Mouse (Mus musculus) right cerebral cortex, adult 18-20 months (tissue): ENCODE data around the gene Nrgn.
A peak's percentile ranks its signal among the peaks of the same experiment; 100 is the strongest.

ENCODE experiments used
- DNase-seq: peaks from one replicate; pipeline ENCODE4 v3.0.0; 2022; ENCODE audit warnings: mixed read lengths

The Nrgn gene

DNA sequence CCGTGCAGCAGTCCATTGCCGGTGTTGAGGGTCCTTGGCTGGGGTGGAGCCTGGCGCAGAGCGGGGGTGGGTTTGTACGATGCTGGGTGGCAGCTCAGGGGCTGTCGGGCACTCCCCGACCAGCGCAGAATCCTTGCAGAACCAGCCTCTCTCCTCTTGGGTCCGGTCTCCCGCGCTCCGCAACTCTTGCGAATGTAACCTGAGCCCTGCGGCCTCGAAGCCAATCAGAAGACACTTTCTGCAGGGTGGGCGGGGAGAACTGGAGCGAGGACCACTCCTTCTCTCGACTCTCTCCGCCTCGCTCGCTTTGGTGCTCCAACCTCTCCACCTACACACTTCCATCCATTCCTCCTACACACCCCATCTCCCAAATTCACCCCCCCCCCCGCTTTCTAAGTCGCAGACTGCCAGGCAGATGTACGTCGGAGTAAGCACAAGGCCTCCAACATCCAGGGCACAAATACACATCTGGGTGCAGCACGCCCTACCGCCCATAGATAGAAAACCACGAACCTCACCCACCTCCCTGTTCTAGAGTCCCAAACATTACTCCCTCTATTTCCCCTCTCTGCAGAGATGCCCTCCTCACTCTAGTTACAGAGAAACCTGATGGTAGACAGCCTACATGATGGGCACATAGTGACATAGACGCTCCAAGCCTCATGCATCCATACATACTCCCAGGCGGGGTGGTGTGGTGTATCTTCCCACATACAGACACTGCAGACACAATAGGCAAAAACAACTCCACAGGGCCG, at the start of gene Nrgn:
Gene Nrgn (minus strand): TSS at position 369 of the 758 bp plus-strand sequence.
- DNase-seq, result peak; percentile 95

DNA sequence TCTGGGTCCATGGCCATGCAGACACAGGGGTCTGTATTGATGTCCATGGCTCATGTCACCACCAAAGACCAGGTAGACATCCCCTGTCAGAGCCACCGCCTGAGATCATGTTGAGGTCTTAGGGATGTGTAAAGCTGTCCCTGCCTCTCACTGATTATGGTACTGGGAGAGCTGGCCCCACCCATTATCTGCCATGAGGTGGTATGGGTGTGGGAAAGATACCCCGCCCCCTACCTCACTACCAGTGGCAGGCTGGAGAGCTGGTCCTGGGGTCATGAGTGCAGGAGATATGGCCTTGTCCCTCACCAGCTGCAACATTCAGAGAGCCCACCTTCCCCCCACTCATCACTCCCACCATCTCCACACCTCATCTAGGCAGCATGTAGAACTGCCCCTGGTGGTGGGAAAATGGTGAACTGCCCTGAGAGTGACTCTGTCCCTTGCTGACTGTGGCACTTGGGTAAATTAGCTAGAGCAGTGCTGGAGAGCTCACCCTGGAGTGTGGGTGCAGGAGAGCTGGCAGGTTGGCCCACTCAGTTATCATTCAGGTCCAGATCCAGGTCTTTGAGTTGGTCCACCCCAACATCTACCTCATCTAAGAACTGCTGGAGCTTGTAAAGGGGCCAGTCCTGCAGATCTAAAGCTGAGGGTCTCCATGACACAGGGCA, 48.0 kb upstream of the Nrgn start:
- DNase-seq, result no peak

DNA sequence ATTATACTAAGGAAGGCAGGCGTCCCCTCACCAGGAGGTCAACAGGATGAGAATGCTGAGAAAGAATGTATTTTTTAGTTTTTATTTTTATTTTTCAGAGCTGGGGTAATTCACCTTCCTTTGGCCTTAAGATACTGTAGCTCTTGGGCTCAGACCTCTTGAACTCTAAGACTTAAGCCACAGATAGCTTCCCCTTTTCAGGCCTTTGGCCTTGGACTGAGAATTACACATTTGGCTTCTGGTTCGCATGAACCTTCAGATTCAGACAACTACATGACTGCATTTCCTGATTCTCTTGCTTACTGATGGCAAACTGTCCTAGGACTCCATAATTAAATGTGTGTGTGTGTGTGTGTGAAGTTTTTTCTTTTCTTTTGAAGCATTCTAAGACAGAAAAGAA, 45.9 kb upstream of the Nrgn start:
- no peak for DNase-seq

DNA sequence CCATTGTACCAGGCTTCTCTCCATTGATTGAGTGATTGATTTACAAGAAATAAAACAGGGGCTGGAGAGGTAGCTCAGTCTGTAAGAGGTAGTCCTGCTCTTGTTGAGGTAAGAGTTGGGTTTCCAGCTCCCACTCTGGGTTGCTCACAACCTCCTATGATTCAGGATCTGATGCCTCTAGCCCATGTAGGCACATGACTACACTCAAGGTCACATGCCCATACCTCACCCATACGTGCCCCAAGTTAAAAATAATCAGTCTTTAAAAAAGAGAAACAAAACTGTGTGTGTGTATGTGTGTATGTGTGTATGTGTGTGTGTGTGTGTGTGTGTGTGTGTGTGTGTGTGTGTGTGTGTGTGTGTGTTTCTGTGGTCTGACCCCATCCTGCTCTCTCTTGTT, 42.9 kb upstream of the Nrgn start:
- no peak for DNase-seq

DNA sequence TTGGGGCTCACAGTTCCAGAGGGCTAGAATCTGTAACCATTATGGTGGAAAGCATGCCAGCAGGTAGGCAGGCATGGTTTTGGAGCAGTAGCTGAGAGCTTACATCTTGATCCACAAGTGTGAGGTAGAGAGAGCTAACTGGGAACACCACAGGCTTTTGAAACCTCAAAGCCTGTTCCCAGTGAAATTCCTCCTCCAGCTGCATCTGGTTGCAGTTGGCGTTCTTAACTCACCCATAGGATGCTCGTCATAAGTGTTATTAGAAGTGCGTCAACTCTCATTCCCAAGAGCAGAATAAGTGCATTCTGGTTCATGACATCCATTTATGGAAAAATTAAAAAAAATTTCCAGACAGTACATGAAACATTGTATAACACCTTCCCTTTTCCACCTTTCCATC, 41.0 kb upstream of the Nrgn start:
- no peak for DNase-seq

DNA sequence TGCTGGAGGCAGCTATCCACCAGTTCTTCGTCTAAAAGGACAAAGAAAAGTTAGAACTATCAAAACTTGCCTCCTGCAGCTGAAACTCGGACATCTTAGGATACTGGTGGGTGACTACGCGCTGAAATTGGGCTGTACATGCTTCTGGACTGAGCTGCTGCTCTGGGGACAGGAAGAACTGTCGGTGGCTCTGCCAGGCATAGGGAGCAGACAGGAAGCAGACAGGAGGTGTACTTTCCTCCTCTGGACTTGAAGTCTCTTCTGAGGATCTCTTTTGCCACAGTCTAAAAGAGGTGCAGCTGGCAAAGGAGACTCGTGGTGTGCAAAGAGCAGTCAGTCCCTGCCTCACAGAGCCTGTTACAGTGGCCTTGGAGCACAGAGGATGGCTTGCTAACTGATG, 39.9 kb upstream of the Nrgn start:
- no peak for DNase-seq

DNA sequence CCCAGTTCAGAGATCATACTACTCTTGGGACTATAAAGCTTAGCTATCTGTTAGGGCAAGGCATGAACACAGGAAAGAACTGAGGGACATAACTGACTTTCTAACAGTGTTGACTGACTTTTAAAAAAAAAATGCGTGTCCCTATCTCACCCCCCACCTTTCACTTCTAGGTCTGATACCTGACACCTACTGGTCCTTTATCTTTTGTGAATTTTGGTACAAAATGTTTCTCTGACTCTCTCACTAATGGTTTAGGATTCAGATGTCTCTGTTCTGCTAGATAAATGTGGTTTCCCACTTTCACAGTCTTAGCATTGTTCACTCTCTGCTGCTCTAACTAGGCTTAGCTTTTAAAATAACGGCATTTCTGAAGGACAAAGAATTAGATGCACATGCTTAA, 39.3 kb upstream of the Nrgn start:
- no peak for DNase-seq

DNA sequence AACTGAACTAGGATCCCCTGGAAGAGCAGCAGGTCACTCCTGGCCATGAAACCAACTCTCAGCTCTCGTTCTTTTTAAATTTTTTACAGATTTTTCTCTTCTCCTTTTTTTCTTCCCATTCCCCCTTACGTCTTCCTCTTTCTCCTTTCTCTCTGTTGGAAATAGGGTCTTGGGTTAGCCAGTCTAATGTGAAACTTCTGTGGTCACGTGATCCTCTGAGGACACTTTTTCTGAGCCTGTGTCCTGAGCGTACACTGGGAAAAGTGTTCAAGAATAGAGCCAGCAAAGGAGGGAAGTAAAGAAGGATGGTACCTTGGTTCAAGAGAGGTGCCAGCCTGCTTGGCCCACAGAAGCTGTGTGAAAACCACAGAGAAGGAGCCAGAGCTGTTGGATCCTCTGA, 37.7 kb upstream of the Nrgn start:
- DNase-seq, result no peak

DNA sequence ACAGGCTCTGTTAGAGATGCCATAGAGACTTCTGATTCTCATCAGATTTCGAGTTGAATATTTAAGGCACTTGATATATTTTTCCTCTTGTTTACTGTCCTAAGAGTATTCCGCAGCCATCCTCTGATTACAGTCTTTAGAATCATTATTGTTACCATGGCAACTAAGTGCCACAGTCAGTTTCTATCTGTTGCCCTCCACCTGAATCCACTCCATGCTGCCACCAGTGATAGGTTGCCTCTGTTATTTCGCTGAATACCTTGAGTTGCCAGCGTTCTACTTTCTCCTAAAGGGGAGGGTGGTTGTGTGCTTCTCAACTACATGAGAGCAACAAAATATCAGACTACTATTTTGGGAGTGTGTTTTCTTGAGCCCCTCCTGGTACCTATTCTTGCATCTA, 34.0 kb upstream of the Nrgn start:
- DNase-seq, result no peak

DNA sequence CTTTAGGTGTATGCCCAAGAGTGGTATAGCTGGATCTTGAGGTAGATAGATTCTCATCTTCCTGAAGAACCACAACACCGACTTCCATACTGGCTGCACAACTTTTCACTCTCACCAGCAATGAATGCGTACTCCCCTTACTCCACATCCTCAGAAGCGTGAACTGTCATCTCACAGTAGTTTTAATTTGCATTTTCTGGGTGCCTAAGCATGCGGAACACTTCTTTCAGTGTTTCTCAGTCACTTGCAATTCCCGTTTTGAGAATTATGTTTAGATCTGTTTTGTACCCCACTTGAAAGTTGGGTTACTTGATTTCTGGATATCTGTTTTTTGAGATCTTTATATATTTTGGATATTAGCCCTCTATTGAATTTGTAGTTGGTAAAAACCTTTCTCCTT, 30.9 kb upstream of the Nrgn start:
- DNase-seq, result no peak

DNA sequence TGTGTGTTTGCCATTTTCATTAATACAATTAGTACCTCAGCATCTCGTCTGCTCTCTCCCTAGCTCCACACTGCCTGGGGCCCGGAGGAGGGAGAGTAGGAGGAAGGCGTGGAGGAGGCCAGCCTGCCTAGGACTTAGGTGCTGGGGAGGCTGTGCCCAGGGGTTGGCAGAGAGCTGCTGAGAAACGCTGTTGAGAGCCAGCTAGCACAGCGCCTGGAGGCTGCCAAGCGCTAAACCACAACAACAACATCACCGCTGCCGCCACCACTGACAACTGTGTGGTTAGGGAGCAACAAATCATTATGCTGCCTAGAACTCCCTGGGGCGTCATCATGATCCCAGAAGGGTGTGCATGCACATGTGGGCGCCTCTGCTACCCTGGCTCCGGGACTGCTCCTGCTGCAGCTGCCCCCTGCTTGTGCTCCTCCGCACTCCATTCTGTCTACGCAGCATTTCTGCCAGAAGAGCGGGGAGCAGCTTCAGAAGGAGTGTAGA, 23.8 kb upstream of the Nrgn start:
- peak; percentile 80 for DNase-seq

DNA sequence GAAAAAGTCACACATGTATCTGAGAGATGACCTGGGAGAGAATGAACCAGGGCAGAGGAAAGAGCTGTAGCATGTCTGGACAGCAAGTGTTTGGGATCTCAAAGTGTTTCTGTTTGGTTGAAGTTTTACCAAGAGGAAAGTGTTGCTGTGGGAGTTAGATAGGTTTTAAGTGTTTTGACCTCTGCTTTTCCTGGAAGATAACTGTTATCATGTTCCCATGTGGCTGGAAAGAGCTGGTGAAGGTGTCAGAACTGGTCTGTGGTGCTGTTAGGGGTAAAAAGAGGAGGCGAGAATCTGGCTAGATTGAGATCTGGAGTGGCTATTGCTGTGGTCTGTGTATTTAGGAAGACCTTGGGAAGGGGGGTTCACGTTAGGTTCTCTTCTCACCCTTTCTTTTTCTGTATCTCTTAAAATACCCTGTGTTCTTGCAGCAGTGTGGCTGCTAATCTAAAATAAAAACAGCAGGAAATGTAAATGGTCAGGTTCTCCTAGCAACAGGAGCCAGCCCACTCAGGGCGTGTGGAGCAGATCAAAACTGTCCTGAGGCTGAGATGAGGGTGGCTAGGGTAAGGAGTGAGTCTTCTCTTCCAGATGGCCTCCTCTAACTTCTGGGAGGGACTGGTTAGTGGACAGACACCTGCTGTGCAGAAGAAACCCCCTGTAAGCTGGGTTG, 19.6 kb upstream of the Nrgn start:
- DNase-seq, result no peak

DNA sequence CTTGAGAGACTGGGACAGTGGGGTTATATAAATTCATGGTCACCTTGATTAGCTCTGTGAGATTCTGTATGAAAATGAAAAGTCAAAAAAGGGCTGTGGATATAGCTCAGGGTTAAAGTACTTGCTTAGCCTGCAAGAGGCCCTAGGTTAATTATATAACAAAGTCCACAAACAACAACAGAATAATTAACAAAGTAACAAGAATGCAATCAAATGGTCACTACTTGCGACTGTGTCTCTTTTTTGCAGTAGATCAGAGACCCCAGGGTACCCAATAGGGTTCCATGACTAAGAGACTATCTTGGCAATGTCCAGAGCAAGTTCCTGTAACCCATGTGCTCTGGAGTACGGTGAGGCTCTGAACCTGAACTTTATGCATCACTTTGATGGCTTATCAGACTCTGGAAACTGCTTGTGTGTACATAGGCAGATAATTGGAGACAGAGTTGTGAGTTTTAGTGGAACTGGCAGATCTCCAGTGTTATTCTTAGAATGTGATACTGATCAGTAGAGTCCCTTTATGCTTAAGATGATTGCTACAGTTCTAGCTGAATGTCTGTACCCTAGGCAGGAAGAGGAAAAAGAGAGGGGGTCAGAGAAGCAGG, 16.6 kb upstream of the Nrgn start:
- no peak for DNase-seq

DNA sequence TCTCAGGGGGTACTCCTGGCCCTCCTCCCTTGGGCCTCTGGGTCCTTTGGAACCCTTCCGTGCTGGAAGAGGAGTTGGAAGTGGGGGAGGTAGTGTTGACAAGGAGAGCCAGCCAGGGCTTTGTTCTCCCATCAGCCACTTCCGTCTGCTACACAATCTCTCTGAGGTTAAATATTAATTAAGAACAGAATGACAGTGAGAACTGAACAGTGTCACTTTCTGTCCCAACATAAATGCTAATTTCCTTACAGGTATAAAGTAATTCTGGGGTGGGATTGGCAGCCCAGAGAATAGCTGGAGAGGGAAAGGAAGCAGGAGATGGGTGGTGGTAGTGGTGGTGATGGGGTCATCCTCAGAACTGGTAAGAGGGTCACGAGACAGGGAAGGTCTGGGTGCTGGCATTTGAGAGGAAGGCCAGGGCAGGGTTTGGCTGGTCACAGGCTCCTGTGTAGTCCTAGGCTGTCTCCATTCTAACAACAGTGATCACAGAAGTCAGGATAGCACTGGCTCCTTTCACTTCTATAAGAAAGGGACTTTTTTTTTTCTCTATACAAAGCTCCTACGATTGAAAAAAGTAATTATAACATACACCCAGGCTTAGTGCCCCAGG, 16.0 kb upstream of the Nrgn start:
- DNase-seq, result no peak

DNA sequence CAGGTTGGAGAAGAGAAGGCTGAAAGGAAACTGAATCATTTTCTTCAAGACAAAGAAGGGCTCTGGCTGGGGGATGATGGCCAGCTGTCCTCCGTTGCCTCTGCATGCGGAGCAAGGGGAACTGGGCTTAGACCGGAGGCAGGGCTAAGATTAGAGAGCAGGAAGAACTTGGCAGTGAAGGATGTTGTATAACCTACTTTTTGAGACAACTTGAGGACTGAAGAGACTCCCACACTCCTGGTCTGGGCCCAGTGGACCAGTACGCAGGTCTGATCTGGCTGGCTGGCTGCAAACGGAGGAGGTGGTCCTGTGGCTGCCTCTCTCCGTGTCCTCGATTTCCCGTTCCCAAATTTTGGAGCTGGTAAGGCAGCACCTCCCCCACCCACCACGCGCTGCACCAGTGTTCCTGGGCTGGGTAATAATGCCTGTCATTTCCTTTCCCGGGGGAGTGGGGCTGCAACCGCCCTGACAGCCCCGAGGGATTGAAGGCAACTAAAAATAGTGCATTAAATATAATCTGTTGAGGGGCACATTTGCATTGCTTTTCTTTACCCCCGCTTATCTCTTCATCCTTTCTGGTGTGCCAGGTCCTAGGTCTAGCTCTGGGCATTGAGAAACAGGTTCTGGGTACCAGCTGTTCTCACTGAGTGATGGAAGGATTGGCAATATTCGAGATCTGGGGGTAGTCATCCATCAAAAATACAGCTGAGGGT, 15.3 kb upstream of the Nrgn start:
- DNase-seq, result peak; percentile 86

DNA sequence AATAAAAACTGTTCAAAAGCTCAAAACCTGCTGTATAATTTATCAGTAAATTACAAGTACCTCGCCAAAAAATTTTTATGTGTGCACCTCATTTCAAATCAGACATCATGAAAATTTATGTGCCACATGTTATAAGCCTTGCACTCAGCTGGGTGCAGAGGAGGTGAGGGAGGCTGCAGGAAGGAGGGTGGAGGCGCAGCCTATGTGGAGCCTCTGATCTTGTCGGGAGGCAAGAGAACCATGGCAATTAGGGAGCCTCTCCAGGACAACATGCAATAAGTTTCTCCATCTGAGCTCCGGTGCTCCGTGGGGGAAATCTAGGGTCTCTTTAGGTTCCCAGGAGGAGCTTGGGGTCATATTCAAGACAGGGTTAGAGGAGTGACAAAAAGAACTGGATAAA, 14.8 kb upstream of the Nrgn start:
- peak; percentile 54 for DNase-seq

DNA sequence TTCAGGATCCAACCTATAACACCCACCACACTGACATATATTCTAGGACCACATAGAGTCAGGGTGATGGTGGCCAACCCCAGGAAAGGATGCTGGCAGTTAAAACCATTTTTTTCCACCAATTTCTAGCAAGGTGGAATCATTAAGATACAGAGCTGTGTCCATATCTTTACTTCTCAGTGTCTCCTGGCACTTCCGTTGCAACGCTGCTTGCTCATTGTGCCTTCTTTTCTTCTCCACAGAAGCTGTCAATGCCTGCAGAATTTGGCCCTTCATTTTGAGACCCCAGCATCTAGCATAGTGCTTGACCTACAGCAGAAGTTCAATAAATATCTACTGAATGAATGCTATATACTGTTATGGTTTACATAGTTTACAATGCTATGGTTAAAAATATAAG, 14.3 kb upstream of the Nrgn start:
- no peak for DNase-seq

DNA sequence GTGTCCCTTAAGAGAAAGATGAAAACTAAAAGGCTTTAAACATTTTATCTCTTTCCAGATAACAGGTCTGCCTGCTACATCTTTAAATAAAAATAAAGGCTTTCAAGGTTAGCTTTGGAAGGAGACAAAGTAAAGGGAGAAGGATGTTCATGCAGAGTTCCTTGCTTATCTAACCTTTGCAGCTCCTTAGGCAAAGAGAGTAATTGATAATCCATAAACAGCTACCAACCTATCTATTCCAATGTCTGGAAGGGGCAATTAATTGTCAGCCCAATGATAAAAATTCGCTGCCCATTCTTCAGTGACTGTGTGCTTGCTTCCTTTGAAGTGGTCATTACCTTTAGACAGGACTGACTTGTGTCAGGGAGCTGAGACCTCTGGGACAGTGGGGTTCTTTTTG, 11.1 kb upstream of the Nrgn start:
- DNase-seq, result no peak

DNA sequence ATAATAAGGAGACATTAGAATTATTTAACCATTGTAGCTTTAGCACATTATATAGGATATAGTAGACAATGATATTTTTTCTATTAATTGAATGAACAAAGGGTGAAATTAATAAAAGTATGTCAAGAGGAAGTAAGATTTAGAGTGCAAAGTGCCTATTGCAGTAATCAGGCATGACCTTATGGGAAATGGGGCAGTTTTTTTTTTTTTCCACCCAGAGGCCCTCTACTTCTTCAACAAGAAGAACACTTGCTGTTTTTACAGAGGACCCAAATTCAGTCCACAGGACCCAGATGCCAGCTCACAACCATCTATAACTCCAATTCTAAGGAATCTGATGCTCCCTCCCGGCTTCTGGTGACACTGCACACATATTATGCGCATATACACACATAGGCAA, 7.9 kb upstream of the Nrgn start:
- no peak for DNase-seq

DNA sequence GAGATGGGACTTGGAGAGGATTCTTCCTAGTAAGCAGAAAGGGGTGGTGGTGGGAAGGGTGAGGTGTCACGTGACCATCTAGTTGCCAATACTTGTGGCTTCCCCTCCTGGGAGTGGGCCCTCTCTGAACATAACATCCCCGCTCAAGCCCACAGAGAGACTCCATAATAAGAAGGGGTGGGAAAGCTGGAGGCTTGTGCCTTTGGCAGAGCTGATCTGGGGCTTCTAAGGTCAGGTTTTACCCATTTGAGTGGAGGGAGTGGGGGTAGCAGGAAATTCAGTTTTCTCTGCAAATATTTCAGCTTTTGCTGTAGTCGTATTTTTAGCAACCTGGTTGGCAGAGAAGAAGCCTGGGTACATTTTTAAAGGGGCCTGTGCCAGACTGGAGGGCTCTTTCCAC, 3.7 kb upstream of the Nrgn start:
- no peak for DNase-seq

DNA sequence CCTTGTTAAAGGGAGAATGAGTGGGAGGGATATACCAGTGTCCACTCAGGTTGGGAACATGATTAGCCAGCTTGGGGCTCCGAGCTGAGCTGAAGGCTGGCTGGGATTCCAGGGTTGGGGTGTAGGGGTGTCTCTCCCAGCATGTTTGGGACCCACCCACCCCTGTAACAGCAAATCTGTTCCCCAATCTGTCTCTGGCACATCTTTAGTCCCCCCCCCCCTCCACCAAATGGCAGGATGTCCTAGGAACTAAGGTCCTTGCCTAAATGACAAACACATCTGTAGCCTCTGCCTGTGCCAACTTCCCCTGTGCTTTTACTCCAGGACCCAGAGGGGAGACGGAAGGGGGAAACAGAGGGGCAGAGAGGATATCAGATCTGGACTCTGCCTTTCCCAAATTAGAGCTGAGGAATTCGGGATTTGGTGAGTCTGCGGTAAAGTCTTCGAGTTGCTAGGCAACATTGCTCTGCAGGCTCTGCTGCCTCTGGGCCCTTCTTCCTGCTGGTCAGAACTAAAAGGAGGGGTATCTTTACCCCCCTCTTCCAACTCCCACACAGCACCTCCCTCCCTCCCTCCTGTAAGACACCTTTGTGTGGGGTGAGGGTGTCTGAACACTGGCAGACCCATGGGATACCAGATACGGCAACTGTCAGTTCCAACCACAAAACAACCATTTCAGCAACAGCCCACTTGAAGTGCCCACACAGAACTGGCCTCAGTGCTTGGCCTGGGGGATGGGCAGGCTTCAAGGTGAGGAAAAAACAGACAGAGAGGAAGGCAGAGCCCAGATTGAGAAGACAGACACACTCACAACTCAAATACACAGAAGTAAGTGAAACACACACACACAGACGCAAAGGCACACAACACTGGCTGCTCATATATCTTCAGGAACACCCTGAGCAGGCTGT, 2.4 kb upstream of the Nrgn start, which contains the start of gene Siae:
Gene Siae (plus strand): TSS at position 861 of the 911 bp plus-strand sequence.
- peak; percentile 73 for DNase-seq
